Mouse (Mus musculus): ENCODE results near the gene Grip1. TPM values are rescaled to one million over a fixed set of nuclear protein-coding genes. Genes with fewer than 3 reads are reported as not detected.

Grip1 gene
- polyA plus RNA-seq, 1 experiment: 0.08 TPM

- Histone ChIP-seq H3K36me3 (ENCODE audit: control insufficient read depth, insufficient read depth) (no peaks in the 10 kb centered on the region), H3K79me2 (ENCODE audit: control insufficient read depth, insufficient read depth) (no peaks in the 10 kb centered on the region), H3K27me3 (ENCODE audit: control insufficient read depth, insufficient read depth, insufficient read length) (no peaks in the 10 kb centered on the region), H3ac (ENCODE audit: control insufficient read depth, insufficient read length) (no peak overlapping the region), H3K4me3 (no peak overlapping the region), H3K4me2 (ENCODE audit: low read depth) (no peak overlapping the region)
- TF ChIP-seq CEBPB (IDR thresholded peaks at IDR 0.05; ENCODE audit: insufficient read depth, poor library complexity, severe bottlenecking) (no peak), REST (IDR thresholded peaks at IDR 0.05; ENCODE audit: insufficient read depth, insufficient read length) (no peak), SRF (IDR thresholded peaks at IDR 0.05; ENCODE audit: control insufficient read depth, insufficient read length, low read depth) (no peak), USF1 (IDR thresholded peaks at IDR 0.05; ENCODE audit: low read depth) (no peak)
Measured at GRCm38 (mm10) chr10:119984299-119984698, 530.7 kb downstream of the Grip1 start.

GRCm38 (mm10) chr10:119998475-119998874 is 544.8 kb downstream of the Grip1 start:
- no peak for TF ChIP-seq USF1 (IDR thresholded peaks at IDR 0.05; ENCODE audit: low read depth)

DNA sequence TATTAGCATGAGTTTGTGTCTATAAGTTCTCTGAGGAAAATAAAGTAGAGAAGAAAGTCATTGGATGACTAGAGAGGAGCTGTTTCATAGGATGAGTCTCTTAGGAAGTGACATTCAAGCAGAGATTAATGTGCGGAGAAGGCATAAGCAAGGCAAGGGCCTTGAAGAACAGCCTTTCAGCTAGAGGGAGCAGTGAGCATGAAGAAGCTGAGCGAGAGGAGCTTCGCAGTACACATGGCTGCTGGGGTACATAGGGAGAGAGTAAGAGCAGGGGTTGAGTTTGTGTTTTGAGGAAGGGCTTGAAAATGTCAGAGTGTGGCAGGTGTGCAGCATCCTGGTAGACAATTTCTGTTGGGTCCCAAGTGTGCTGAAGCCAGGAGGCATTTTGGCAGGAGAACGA is 548.5 kb downstream of the Grip1 start:
- no peaks in the 10 kb centered on the region for H3K27me3 ChIP-seq (ENCODE audit: control insufficient read depth, insufficient read depth, insufficient read length)
- no peak overlapping the region for H3K4me3 ChIP-seq
- H3K4me2 ChIP-seq (ENCODE audit: low read depth): no peak overlapping the region
- no peak overlapping the region for H3ac ChIP-seq (ENCODE audit: control insufficient read depth, insufficient read length)
- no peaks in the 10 kb centered on the region for H3K36me3 ChIP-seq (ENCODE audit: control insufficient read depth, insufficient read depth)
- H3K79me2 ChIP-seq (ENCODE audit: control insufficient read depth, insufficient read depth): no peaks in the 10 kb centered on the region
- TF ChIP-seq MYOD1 (IDR thresholded peaks at IDR 0.05; ENCODE audit: control insufficient read depth in 1 of 3, insufficient read length in 2 of 3, low read depth in 2 of 3) (no peak), MAX (IDR thresholded peaks at IDR 0.05; ENCODE audit: low read depth) (no peak), CEBPB (IDR thresholded peaks at IDR 0.05; ENCODE audit: insufficient read depth, poor library complexity, severe bottlenecking) (no peak), REST (IDR thresholded peaks at IDR 0.05; ENCODE audit: insufficient read depth, insufficient read length) (no peak)

More at GRCm38 (mm10) chr10:119998475-119998874, 544.8 kb downstream of the Grip1 start:
- Histone ChIP-seq H3K36me3 (ENCODE audit: control insufficient read depth, insufficient read depth) (no peaks in the 10 kb centered on the region), H3K79me2 (ENCODE audit: control insufficient read depth, insufficient read depth) (no peaks in the 10 kb centered on the region), H3K27me3 (ENCODE audit: control insufficient read depth, insufficient read depth, insufficient read length) (no peaks in the 10 kb centered on the region), H3K4me3 (no peak overlapping the region), H3ac (ENCODE audit: control insufficient read depth, insufficient read length) (no peak overlapping the region), H3K4me2 (ENCODE audit: low read depth) (no peak overlapping the region)

DNA sequence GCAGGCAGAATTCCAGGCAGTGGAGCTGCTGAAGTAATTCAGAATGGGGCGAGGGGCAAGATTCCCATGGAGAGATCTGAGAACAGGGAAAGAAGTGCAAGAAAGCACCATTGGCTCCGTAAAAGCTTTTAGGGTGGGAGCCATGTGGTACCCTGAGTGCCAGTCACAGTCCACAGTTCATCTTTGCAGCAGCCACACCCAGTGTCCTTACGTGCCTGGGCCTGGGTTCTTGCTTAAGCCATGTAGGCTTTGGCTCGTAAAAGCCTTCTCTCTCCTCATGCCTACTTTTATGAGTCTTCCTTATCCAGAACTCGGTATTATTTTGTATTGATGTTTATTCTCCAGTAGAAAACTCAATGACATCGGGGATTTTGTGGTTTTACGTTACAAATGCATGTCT is 550.5 kb downstream of the Grip1 start:
- TF ChIP-seq MYOG (IDR thresholded peaks at IDR 0.05; ENCODE audit: control insufficient read depth in 1 of 3, insufficient read depth in 1 of 3, insufficient read length in 2 of 3, low read depth in 2 of 3) (no peak), MYOD1 (IDR thresholded peaks at IDR 0.05; ENCODE audit: control insufficient read depth in 1 of 3, insufficient read length in 2 of 3, low read depth in 2 of 3) (no peak), POLR2A (IDR thresholded peaks at IDR 0.05; ENCODE audit: insufficient read length, low read depth) (no peak), E2F4 (IDR thresholded peaks at IDR 0.05; ENCODE audit: insufficient read depth) (no peak), POLR2AphosphoS2 (IDR thresholded peaks at IDR 0.05; ENCODE audit: insufficient read length, low read depth) (no peak), USF1 (IDR thresholded peaks at IDR 0.05; ENCODE audit: low read depth) (no peak), TCF12 (IDR thresholded peaks at IDR 0.05; ENCODE audit: insufficient read depth, poor library complexity, severe bottlenecking) (no peak), CEBPB (IDR thresholded peaks at IDR 0.05; ENCODE audit: insufficient read depth, poor library complexity, severe bottlenecking) (no peak), SRF (IDR thresholded peaks at IDR 0.05; ENCODE audit: control insufficient read depth, insufficient read length, low read depth) (no peak), TCF3 (IDR thresholded peaks at IDR 0.05; ENCODE audit: insufficient read length, low read depth) (no peak), REST (IDR thresholded peaks at IDR 0.05; ENCODE audit: insufficient read depth, insufficient read length) (no peak), MAX (IDR thresholded peaks at IDR 0.05; ENCODE audit: low read depth) (no peak)
- no peak overlapping the region for H3K4me2 ChIP-seq (ENCODE audit: low read depth)
- H3ac ChIP-seq (ENCODE audit: control insufficient read depth, insufficient read length): no peak overlapping the region
- H3K4me3 ChIP-seq: no peak overlapping the region
- no peaks in the 10 kb centered on the region for H3K36me3 ChIP-seq (ENCODE audit: control insufficient read depth, insufficient read depth)
- H3K27me3 ChIP-seq (ENCODE audit: control insufficient read depth, insufficient read depth, insufficient read length): no peaks in the 10 kb centered on the region
- no peaks in the 10 kb centered on the region for H3K79me2 ChIP-seq (ENCODE audit: control insufficient read depth, insufficient read depth)

GRCm38 (mm10) chr10:120005581-120005980 is 552.0 kb downstream of the Grip1 start:
- Histone ChIP-seq H3K4me3 (no peak overlapping the region), H3K4me2 (ENCODE audit: low read depth) (no peak overlapping the region), H3K79me2 (ENCODE audit: control insufficient read depth, insufficient read depth) (no peaks in the 10 kb centered on the region), H3ac (ENCODE audit: control insufficient read depth, insufficient read length) (no peak overlapping the region), H3K36me3 (ENCODE audit: control insufficient read depth, insufficient read depth) (no peaks in the 10 kb centered on the region), H3K27me3 (ENCODE audit: control insufficient read depth, insufficient read depth, insufficient read length) (no peaks in the 10 kb centered on the region)
- TF ChIP-seq CEBPB (IDR thresholded peaks at IDR 0.05; ENCODE audit: insufficient read depth, poor library complexity, severe bottlenecking) (no peak), TCF3 (IDR thresholded peaks at IDR 0.05; ENCODE audit: insufficient read length, low read depth) (no peak), POLR2AphosphoS2 (IDR thresholded peaks at IDR 0.05; ENCODE audit: insufficient read length, low read depth) (no peak), TCF12 (IDR thresholded peaks at IDR 0.05; ENCODE audit: insufficient read depth, poor library complexity, severe bottlenecking) (no peak), MAX (IDR thresholded peaks at IDR 0.05; ENCODE audit: low read depth) (no peak), REST (IDR thresholded peaks at IDR 0.05; ENCODE audit: insufficient read depth, insufficient read length) (no peak), USF1 (IDR thresholded peaks at IDR 0.05; ENCODE audit: low read depth) (no peak), MYOD1 (IDR thresholded peaks at IDR 0.05; ENCODE audit: control insufficient read depth in 1 of 3, insufficient read length in 2 of 3, low read depth in 2 of 3) (no peak), SRF (IDR thresholded peaks at IDR 0.05; ENCODE audit: control insufficient read depth, insufficient read length, low read depth) (no peak), MYOG (IDR thresholded peaks at IDR 0.05; ENCODE audit: control insufficient read depth in 1 of 3, insufficient read depth in 1 of 3, insufficient read length in 2 of 3, low read depth in 2 of 3) (no peak), POLR2A (IDR thresholded peaks at IDR 0.05; ENCODE audit: insufficient read length, low read depth) (no peak), E2F4 (IDR thresholded peaks at IDR 0.05; ENCODE audit: insufficient read depth) (no peak)

All from myocyte (in vitro differentiated cells).